Mouse (Mus musculus) limb, embryonic 13.5 days (tissue): Measurements from ENCODE around the gene Mafb. TPM values are rescaled to one million over a fixed set of nuclear protein-coding genes. Genes with fewer than 3 reads are reported as not detected.

Source experiments
- polyA plus RNA-seq: library from polyadenylated mRNA; unstranded; fragments of >200 nt; fragmentation: Nextera tagmentation; extraction: Ambion mirVana; gene quantifications from 2 replicates; pipeline ENCODE4 v1.2.1, GENCODE M21; 2015

Mafb gene
- polyA plus RNA-seq, 1 experiment from 2014 or later = 30.9 TPM

Other genes with a start within 250 kb of the Mafb start
- 0.33 and 0.45 TPM in 2 replicates for gene Gm826, start 32.9 kb downstream of the Mafb start, polyA plus RNA-seq